Mouse (Mus musculus): ENCODE results near the gene Fem1a.

- TF ChIP-seq GATA1 (IDR thresholded peaks at IDR 0.05; ENCODE audit: borderline replicate concordance, low read length) = no peak
- TF ChIP-seq FLI1 (IDR thresholded peaks at IDR 0.05; ENCODE audit: low read length) = no peak
Measured at GRCm38 (mm10) chr17:56219251-56219650, 37.4 kb upstream of the Fem1a start.
